Mouse (Mus musculus) splenic B cell, adult 2 months (primary cell): ENCODE measurements around the gene Slfn8.
"Not testable (repeated sequence)": the region's sequence is repeated elsewhere in the genome, so short reads cannot be mapped to it uniquely, and the experiment has no call there.

Experiments
- DNase-seq: peaks from one replicate; pipeline ENCODE4 v3.0.0-alpha.2; 2011; ENCODE audit warnings: low read depth, low spot score
- H3K27me3 ChIP-seq: 2 replicates; pipeline ENCODE4 v1.6.1; 2012; ENCODE audit warnings: mild to moderate bottlenecking, low read length, moderate library complexity, mixed read lengths; ENCODE audit not compliant: control insufficient read depth, poor library complexity, insufficient read depth, severe bottlenecking
- H3K36me3 ChIP-seq: 2 replicates; pipeline ENCODE4 v1.6.1; 2012; ENCODE audit warnings: mild to moderate bottlenecking, low read length, moderate library complexity, mixed read lengths; ENCODE audit not compliant: control insufficient read depth, poor library complexity, insufficient read depth, severe bottlenecking

Gene Slfn8

GRCm38 (mm10) chr11:83039796-83040195, 19.2 kb upstream of the Slfn8 start:
- H3K27me3 ChIP-seq = no peaks in the 10 kb centered on the region
- H3K36me3 ChIP-seq = no peaks in the 10 kb centered on the region
- no peak for DNase-seq

GRCm38 (mm10) chr11:83039156-83039555, 18.5 kb upstream of the Slfn8 start:
- H3K27me3 ChIP-seq = no peaks in the 10 kb centered on the region
- no peaks in the 10 kb centered on the region for H3K36me3 ChIP-seq
- no peak for DNase-seq

- not testable (repeated sequence) for DNase-seq, H3K27me3 ChIP-seq, H3K36me3 ChIP-seq
These were observed 18.1 kb upstream of the Slfn8 start for GRCm38 (mm10) chr11:83038686-83039085.

GRCm38 (mm10) chr11:83019561-83020519, 770 bp downstream of the Slfn8 start:
- not testable (repeated sequence) for H3K36me3 ChIP-seq, H3K27me3 ChIP-seq
- peak; percentile 49 for DNase-seq

- DNase-seq = peak; percentile 66
- Histone ChIP-seq H3K36me3 (peaks cover 8% of the 10 kb centered on the region; the same call in 1 of the 2 replicates), H3K27me3 (no peaks in the 10 kb centered on the region)
These were observed 4.5 kb downstream of the Slfn8 start for GRCm38 (mm10) chr11:83016093-83016492.

- DNase-seq = no peak
- H3K27me3 ChIP-seq = no peaks in the 10 kb centered on the region
- H3K36me3 ChIP-seq = peaks cover 15% of the 10 kb centered on the region
These were observed 7.3 kb downstream of the Slfn8 start for GRCm38 (mm10) chr11:83013356-83013755.

GRCm38 (mm10) chr11:82991469-82992166, 29.0 kb downstream of the Slfn8 start, which contains the start of gene Slfn9:
Slfn9 (minus strand) TSS chr11:82991830.
- no peaks in the 10 kb centered on the region; the same call in 1 of the 2 replicates for H3K36me3 ChIP-seq
- peak; percentile 25 for DNase-seq
- H3K27me3 ChIP-seq = no peaks in the 10 kb centered on the region

- H3K36me3 ChIP-seq, H3K27me3 ChIP-seq: not testable (repeated sequence)
- DNase-seq = peak; percentile 33
These were observed 29.8 kb downstream of the Slfn8 start for GRCm38 (mm10) chr11:82990612-82991385.

- no peaks in the 10 kb centered on the region; the same call in 1 of the 2 replicates for H3K36me3 ChIP-seq
- H3K27me3 ChIP-seq = no peaks in the 10 kb centered on the region
These were observed 31.3 kb downstream of the Slfn8 start for GRCm38 (mm10) chr11:82989357-82989756.

GRCm38 (mm10) chr11:82987621-82988020, 33.0 kb downstream of the Slfn8 start:
- Histone ChIP-seq H3K27me3 (no peaks in the 10 kb centered on the region), H3K36me3 (no peaks in the 10 kb centered on the region; the same call in 1 of the 2 replicates)
- no peak for DNase-seq

More at GRCm38 (mm10) chr11:82989357-82989756, 31.3 kb downstream of the Slfn8 start:
- DNase-seq = no peak

- Histone ChIP-seq H3K27me3 (no peaks in the 10 kb centered on the region), H3K36me3 (no peaks in the 10 kb centered on the region; the same call in 1 of the 2 replicates)
- DNase-seq = no peak
These were observed 37.4 kb downstream of the Slfn8 start for GRCm38 (mm10) chr11:82983193-82983592.

- H3K36me3 ChIP-seq, H3K27me3 ChIP-seq, DNase-seq: not testable (repeated sequence)
These were observed 38.2 kb downstream of the Slfn8 start for GRCm38 (mm10) chr11:82982409-82982808.

GRCm38 (mm10) chr11:82973916-82974315, 46.7 kb downstream of the Slfn8 start:
- no peak for DNase-seq
- Histone ChIP-seq H3K36me3 (no peaks in the 10 kb centered on the region), H3K27me3 (no peaks in the 10 kb centered on the region; the same call in 1 of the 2 replicates)

GRCm38 (mm10) chr11:82971590-82971974, 49.0 kb downstream of the Slfn8 start:
- DNase-seq = no peak
- no peaks in the 10 kb centered on the region; the same call in 1 of the 2 replicates for H3K27me3 ChIP-seq
- H3K36me3 ChIP-seq = no peaks in the 10 kb centered on the region
